In the genomic region with DNA sequence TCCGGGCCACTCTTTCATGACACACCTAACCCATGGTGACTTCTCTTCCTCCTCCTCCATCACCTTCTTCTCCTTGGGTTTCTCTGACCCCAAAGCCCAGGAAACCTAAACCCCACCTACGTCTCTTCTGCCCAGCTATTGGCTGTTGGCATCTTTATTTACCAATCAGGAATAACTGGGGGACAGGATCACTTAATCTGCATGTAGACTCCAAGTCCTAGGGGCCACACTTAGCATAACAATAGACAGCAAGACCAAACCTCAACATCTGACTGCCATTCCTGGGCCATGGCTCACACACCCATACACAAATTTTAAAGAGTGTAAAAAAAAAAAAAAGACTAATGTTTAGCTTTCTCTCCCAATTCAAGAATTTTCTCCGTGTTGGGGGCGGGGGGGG, we compare ENCODE assay signal across 27 mouse cellular contexts.
"Had no signal": no experiment of that assay in that cellular context is flagged by ENCODE, and none has a peak within 500 bp of the region (broad histone marks: within the 10 kb centered on the region; RNA-seq: fewer than 3 reads in every experiment).

No protein-coding gene starts in this region.

- DNase-seq: cerebellum, adult 9-11 months; cerebellum, postnatal 10 days; cerebellum, postnatal 14 days; cerebellum, postnatal 25 days; cerebellum, postnatal 36 days; embryo, embryonic 11 days; forebrain, postnatal 0 days; gastrocnemius, adult 2 months; gastrocnemius, postnatal 10 days; gastrocnemius, postnatal 14 days; gastrocnemius, postnatal 25 days; gastrocnemius, postnatal 36 days; heart, adult 11 months; heart, adult 18-20 months; heart, adult 2 months had no signal

- H3K27ac ChIP-seq: embryonic facial prominence, embryonic 10.5 days; embryonic facial prominence, embryonic 12.5 days; embryonic facial prominence, embryonic 13.5 days; embryonic facial prominence, embryonic 15.5 days; forebrain, embryonic 10.5 days; forebrain, embryonic 12.5 days; forebrain, embryonic 13.5 days; forebrain, embryonic 15.5 days; gastrocnemius, adult 2 months; heart, adult 2 months; heart, embryonic 10.5 days had no signal

- H3K4me1 ChIP-seq: embryonic facial prominence, embryonic 10.5 days; embryonic facial prominence, embryonic 12.5 days; embryonic facial prominence, embryonic 13.5 days; embryonic facial prominence, embryonic 15.5 days; forebrain, embryonic 10.5 days; forebrain, embryonic 12.5 days; forebrain, embryonic 13.5 days; forebrain, embryonic 15.5 days; heart, embryonic 10.5 days had no signal

- H3K4me3 ChIP-seq: embryonic facial prominence, embryonic 10.5 days; embryonic facial prominence, embryonic 12.5 days; embryonic facial prominence, embryonic 13.5 days; embryonic facial prominence, embryonic 15.5 days; erythroblast, embryonic 14.5 days; forebrain, embryonic 10.5 days; forebrain, embryonic 12.5 days; forebrain, embryonic 13.5 days; forebrain, embryonic 15.5 days; gastrocnemius, adult 2 months; heart, adult 2 months; heart, embryonic 10.5 days had no signal

- H3K27me3 ChIP-seq: embryonic facial prominence, embryonic 12.5 days; embryonic facial prominence, embryonic 13.5 days; embryonic facial prominence, embryonic 15.5 days; forebrain, embryonic 12.5 days; forebrain, embryonic 13.5 days; forebrain, embryonic 15.5 days had no signal

- H3K36me3 ChIP-seq: embryonic facial prominence, embryonic 10.5 days; embryonic facial prominence, embryonic 12.5 days; embryonic facial prominence, embryonic 13.5 days; embryonic facial prominence, embryonic 15.5 days; forebrain, embryonic 10.5 days; forebrain, embryonic 12.5 days; forebrain, embryonic 15.5 days; heart, embryonic 10.5 days had no signal

- H3K4me2 ChIP-seq: embryonic facial prominence, embryonic 12.5 days; embryonic facial prominence, embryonic 13.5 days; embryonic facial prominence, embryonic 15.5 days; forebrain, embryonic 12.5 days; forebrain, embryonic 13.5 days; forebrain, embryonic 15.5 days had no signal

- H3K9me3 ChIP-seq: embryonic facial prominence, embryonic 10.5 days; embryonic facial prominence, embryonic 12.5 days; embryonic facial prominence, embryonic 13.5 days; embryonic facial prominence, embryonic 15.5 days; forebrain, embryonic 10.5 days; forebrain, embryonic 12.5 days; forebrain, embryonic 13.5 days; forebrain, embryonic 15.5 days; heart, embryonic 10.5 days had no signal

- H3K9ac ChIP-seq: embryonic facial prominence, embryonic 12.5 days; embryonic facial prominence, embryonic 13.5 days; embryonic facial prominence, embryonic 15.5 days; forebrain, embryonic 12.5 days; forebrain, embryonic 13.5 days; forebrain, embryonic 15.5 days; forebrain, postnatal 0 days had no signal

- ATAC-seq: forebrain, embryonic 13.5 days; forebrain, embryonic 14.5 days; forebrain, embryonic 15.5 days; forebrain, embryonic 16.5 days; forebrain, postnatal 0 days had no signal
